Mouse (Mus musculus) cortical plate, adult 2 months (tissue): ENCODE measurements around the gene Fam186a.

Experiments
- CTCF ChIP-seq: fragments of 200-500 bp; IDR thresholded peaks from 2 replicates; pipeline ENCODE4 v1.5.1; 2011; ENCODE audit warnings: mild to moderate bottlenecking, control low read depth, low read length; ENCODE audit not compliant: insufficient read depth; ENCODE audit errors: extremely low read depth
- POLR2A ChIP-seq: fragments of 200-500 bp; IDR thresholded peaks from 2 replicates; pipeline ENCODE4 v1.6.1; 2011; ENCODE audit warnings: mild to moderate bottlenecking, low read length, control low read depth; ENCODE audit not compliant: insufficient read depth; ENCODE audit errors: extremely low read depth

GRCm38 (mm10) chr15:99993100-99993499, 26.2 kb upstream of the Fam186a start:
- no peak for TF ChIP-seq CTCF
- no peak for TF ChIP-seq POLR2A
